Mouse (Mus musculus) embryonic facial prominence, embryonic 15.5 days (tissue): ENCODE measurements around the gene Mecom. TPM values are rescaled to one million over a fixed set of nuclear protein-coding genes. Genes with fewer than 3 reads are reported as not detected.
A peak's percentile ranks its signal among the peaks of the same experiment; 100 is the strongest.

Source experiments
- ATAC-seq: fragments of 200-750 bp; cut with Nextera tagmentation; 2 replicates; pipeline ENCODE4 v1.8.0; 2017; ENCODE audit warnings: low read depth, moderate TSS enrichment; ENCODE audit not compliant: insufficient number of reproducible peaks, low FRiP score, low TSS enrichment
- H3K27ac ChIP-seq: fragments of 300-500 bp; sonication (generic); replicated peaks from 2 replicates; pipeline ENCODE4 v1.5.1; 2015; ENCODE audit warnings: mild to moderate bottlenecking, inconsistent platforms
- H3K27me3 ChIP-seq: fragments of 300-500 bp; sonication (generic); 2 replicates; pipeline ENCODE4 v1.6.1; 2015; ENCODE audit warnings: inconsistent platforms
- H3K36me3 ChIP-seq: fragments of 300-500 bp; sonication (generic); 2 replicates; pipeline ENCODE4 v1.6.1; 2015; ENCODE audit warnings: mild to moderate bottlenecking, inconsistent platforms
- H3K4me1 ChIP-seq: fragments of 300-500 bp; sonication (generic); 2 replicates; pipeline ENCODE4 v1.6.1; 2015; ENCODE audit warnings: inconsistent platforms
- H3K4me2 ChIP-seq: fragments of 300-500 bp; sonication (generic); replicated peaks from 2 replicates; pipeline ENCODE4 v1.6.1; 2015; ENCODE audit warnings: mild to moderate bottlenecking, inconsistent platforms
- H3K4me3 ChIP-seq: fragments of 300-500 bp; sonication (generic); replicated peaks from 2 replicates; pipeline ENCODE4 v1.5.1; 2015; ENCODE audit warnings: mild to moderate bottlenecking, inconsistent platforms
- H3K9ac ChIP-seq: fragments of 300-500 bp; sonication (generic); 2 replicates; pipeline ENCODE4 v1.6.1; 2015; ENCODE audit warnings: inconsistent platforms
- H3K9me3 ChIP-seq: fragments of 300-500 bp; sonication (generic); replicated peaks from 2 replicates; pipeline ENCODE4 v1.6.1; 2016; ENCODE audit warnings: inconsistent platforms
- WGBS: fragments of 180-500 bp; shearing (Covaris S2); methylation state at CpG from one replicate; pipeline ENCODE4 v1.1.7; 2015; 5-methylcytosine and 5-hydroxymethylcytosine counted together
- polyA plus RNA-seq: library from polyadenylated mRNA; unstranded; fragments of >200 nt; fragmentation: Nextera tagmentation; extraction: Ambion mirVana; gene quantifications from 2 replicates; pipeline ENCODE4 v1.2.1, GENCODE M21; 2015

The Mecom gene
- polyA plus RNA-seq, 1 experiment from 2014 or later, result 8.8 TPM

- no peak overlapping the region for H3K27ac ChIP-seq
- H3K9ac ChIP-seq, result no peak overlapping the region
- no peaks in the 10 kb centered on the region for H3K36me3 ChIP-seq
- H3K27me3 ChIP-seq, result no peaks in the 10 kb centered on the region
- H3K4me2 ChIP-seq, result no peak overlapping the region
- no peak for ATAC-seq
- WGBS, result 81% methylated on average over 8 of the region's 8 CpGs
- no peaks in the 10 kb centered on the region for H3K4me1 ChIP-seq
- H3K4me3 ChIP-seq, result no peak overlapping the region
- H3K9me3 ChIP-seq, result no peaks in the 10 kb centered on the region
Observed at GRCm38 (mm10) chr3:30276099-30276498, 271.7 kb downstream of the Mecom start.

- Histone ChIP-seq H3K9me3 (no peaks in the 10 kb centered on the region), H3K36me3 (no peaks in the 10 kb centered on the region), H3K27me3 (no peaks in the 10 kb centered on the region), H3K4me1 (no peaks in the 10 kb centered on the region), H3K4me2 (no peak overlapping the region), H3K27ac (no peak overlapping the region), H3K4me3 (no peak overlapping the region), H3K9ac (no peak overlapping the region)
- ATAC-seq, result no peak
- 66% methylated on average over 3 of the region's 3 CpGs for WGBS
Observed at GRCm38 (mm10) chr3:30269253-30269652, 278.6 kb downstream of the Mecom start.

GRCm38 (mm10) chr3:30260945-30261344, 286.9 kb downstream of the Mecom start:
- H3K9me3 ChIP-seq, result no peaks in the 10 kb centered on the region
- 61% methylated on average over 4 of the region's 4 CpGs for WGBS
- ATAC-seq, result no peak

GRCm38 (mm10) chr3:30258421-30258820, 289.4 kb downstream of the Mecom start:
- H3K9me3 ChIP-seq, result no peaks in the 10 kb centered on the region
- no peak overlapping the region for H3K4me2 ChIP-seq
- H3K9ac ChIP-seq, result no peak overlapping the region
- no peaks in the 10 kb centered on the region for H3K36me3 ChIP-seq
- H3K4me3 ChIP-seq, result no peak overlapping the region
- no peaks in the 10 kb centered on the region for H3K4me1 ChIP-seq
- H3K27me3 ChIP-seq, result no peaks in the 10 kb centered on the region
- no peak for ATAC-seq
- no peak overlapping the region for H3K27ac ChIP-seq
- 27% methylated on average over 10 of the region's 10 CpGs for WGBS

More at GRCm38 (mm10) chr3:30260945-30261344, 286.9 kb downstream of the Mecom start:
- no peak overlapping the region for H3K27ac ChIP-seq
- no peaks in the 10 kb centered on the region for H3K27me3 ChIP-seq
- no peak overlapping the region for H3K4me3 ChIP-seq
- no peaks in the 10 kb centered on the region for H3K4me1 ChIP-seq
- no peaks in the 10 kb centered on the region for H3K36me3 ChIP-seq
- H3K9ac ChIP-seq, result no peak overlapping the region
- no peak overlapping the region for H3K4me2 ChIP-seq

GRCm38 (mm10) chr3:30257776-30258175, 290.0 kb downstream of the Mecom start:
- Histone ChIP-seq H3K27ac (no peak overlapping the region), H3K4me2 (no peak overlapping the region), H3K9me3 (no peaks in the 10 kb centered on the region), H3K4me1 (no peaks in the 10 kb centered on the region), H3K27me3 (no peaks in the 10 kb centered on the region), H3K36me3 (no peaks in the 10 kb centered on the region), H3K4me3 (no peak overlapping the region), H3K9ac (no peak overlapping the region)
- no peak for ATAC-seq
- WGBS, result 33% methylated on average over 5 of the region's 5 CpGs

- H3K27ac ChIP-seq, result no peak overlapping the region
- 78% methylated on average over 7 of the region's 7 CpGs for WGBS
- no peaks in the 10 kb centered on the region for H3K36me3 ChIP-seq
- no peak overlapping the region for H3K4me3 ChIP-seq
- no peak overlapping the region for H3K9ac ChIP-seq
- no peaks in the 10 kb centered on the region for H3K4me1 ChIP-seq
- H3K27me3 ChIP-seq, result no peaks in the 10 kb centered on the region
- ATAC-seq, result no peak
- no peaks in the 10 kb centered on the region for H3K9me3 ChIP-seq
- H3K4me2 ChIP-seq, result no peak overlapping the region
Observed at GRCm38 (mm10) chr3:30256896-30257295, 290.9 kb downstream of the Mecom start.

GRCm38 (mm10) chr3:30255828-30256227, 292.0 kb downstream of the Mecom start:
- H3K9me3 ChIP-seq, result no peaks in the 10 kb centered on the region
- no peak overlapping the region for H3K27ac ChIP-seq
- H3K27me3 ChIP-seq, result no peaks in the 10 kb centered on the region
- 66% methylated on average over 5 of the region's 5 CpGs for WGBS
- H3K36me3 ChIP-seq, result no peaks in the 10 kb centered on the region
- H3K4me1 ChIP-seq, result no peaks in the 10 kb centered on the region
- H3K4me2 ChIP-seq, result no peak overlapping the region
- no peak for ATAC-seq
- no peak overlapping the region for H3K9ac ChIP-seq
- no peak overlapping the region for H3K4me3 ChIP-seq

GRCm38 (mm10) chr3:30254451-30254850, 293.4 kb downstream of the Mecom start:
- Histone ChIP-seq H3K4me1 (no peaks in the 10 kb centered on the region), H3K36me3 (no peaks in the 10 kb centered on the region), H3K27me3 (no peaks in the 10 kb centered on the region), H3K4me3 (no peak overlapping the region), H3K4me2 (no peak overlapping the region), H3K27ac (no peak overlapping the region), H3K9ac (no peak overlapping the region), H3K9me3 (no peaks in the 10 kb centered on the region)
- 70% methylated on average over 7 of the region's 7 CpGs for WGBS
- ATAC-seq, result no peak

- WGBS, result 80% methylated on average over 5 of the region's 5 CpGs
- H3K9ac ChIP-seq, result no peak overlapping the region
- H3K4me2 ChIP-seq, result no peak overlapping the region
- H3K9me3 ChIP-seq, result no peaks in the 10 kb centered on the region
- ATAC-seq, result no peak
- no peak overlapping the region for H3K27ac ChIP-seq
- no peak overlapping the region for H3K4me3 ChIP-seq
- no peaks in the 10 kb centered on the region for H3K27me3 ChIP-seq
- H3K36me3 ChIP-seq, result no peaks in the 10 kb centered on the region
- no peaks in the 10 kb centered on the region for H3K4me1 ChIP-seq
Observed at GRCm38 (mm10) chr3:30253714-30254113, 294.1 kb downstream of the Mecom start.

- 65% methylated on average over 4 of the region's 4 CpGs for WGBS
- no peak for ATAC-seq
- H3K9ac ChIP-seq, result no peak overlapping the region
- H3K36me3 ChIP-seq, result no peaks in the 10 kb centered on the region
- H3K27me3 ChIP-seq, result no peaks in the 10 kb centered on the region
- H3K4me2 ChIP-seq, result no peak overlapping the region
- H3K4me3 ChIP-seq, result no peak overlapping the region
- H3K4me1 ChIP-seq, result peaks cover 15% of the 10 kb centered on the region
- no peaks in the 10 kb centered on the region for H3K9me3 ChIP-seq
- no peak overlapping the region for H3K27ac ChIP-seq
Observed at GRCm38 (mm10) chr3:30248656-30249384, 299.0 kb downstream of the Mecom start.

GRCm38 (mm10) chr3:30247256-30247655, 300.6 kb downstream of the Mecom start:
- ATAC-seq, result no peak
- no peak overlapping the region for H3K9ac ChIP-seq
- 73% methylated on average over 5 of the region's 5 CpGs for WGBS
- H3K27ac ChIP-seq, result no peak overlapping the region
- H3K4me2 ChIP-seq, result no peak overlapping the region
- peaks cover 15% of the 10 kb centered on the region for H3K4me1 ChIP-seq
- H3K27me3 ChIP-seq, result no peaks in the 10 kb centered on the region
- H3K9me3 ChIP-seq, result no peaks in the 10 kb centered on the region
- no peaks in the 10 kb centered on the region for H3K36me3 ChIP-seq
- H3K4me3 ChIP-seq, result no peak overlapping the region

- Histone ChIP-seq H3K27me3 (no peaks in the 10 kb centered on the region), H3K9me3 (no peaks in the 10 kb centered on the region), H3K4me1 (peaks cover 15% of the 10 kb centered on the region), H3K4me2 (no peak overlapping the region), H3K9ac (no peak overlapping the region), H3K4me3 (no peak overlapping the region), H3K27ac (no peak overlapping the region), H3K36me3 (no peaks in the 10 kb centered on the region)
- ATAC-seq, result 0 out of 2 replicates have a peak, but pooled peaks have one; percentile 51
- WGBS, result 59% methylated on average over 12 of the region's 12 CpGs
Observed at GRCm38 (mm10) chr3:30246431-30247041, 301.3 kb downstream of the Mecom start.
